Mouse (Mus musculus): ENCODE measurements around the gene Det1. TPM values are rescaled to one million over a fixed set of nuclear protein-coding genes. Genes with fewer than 3 reads are reported as not detected.
A peak's percentile ranks its signal among the peaks of the same experiment; 100 is the strongest.

Det1 gene
- polyA plus RNA-seq, 1 experiment from 2014 or later, result 22.2 TPM

DNA sequence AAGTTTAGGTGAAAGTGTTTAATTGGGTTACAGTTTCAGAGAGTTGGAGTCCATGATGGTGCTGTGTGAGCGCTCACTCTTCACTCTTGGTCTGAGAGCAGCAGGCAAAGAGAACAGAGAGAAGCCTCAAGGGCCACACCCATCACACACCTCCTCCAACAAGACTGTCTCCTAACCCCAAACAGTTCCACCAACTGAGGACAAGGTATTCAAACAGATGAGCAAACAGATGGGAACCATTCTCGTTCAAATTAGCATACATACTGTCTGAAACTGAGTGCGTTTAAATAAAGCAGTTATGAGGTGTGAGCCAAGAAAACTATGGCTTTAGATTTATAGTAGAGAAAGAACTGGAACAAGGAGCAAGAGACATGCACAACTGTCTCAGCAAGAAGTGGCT is 50.4 kb downstream of the Det1 start:
- WGBS, result 90% methylated on average over 3 of the region's 3 CpGs
- ATAC-seq (ENCODE audit: low FRiP score, low read depth), result no peak
- no peak overlapping the region for H3K9ac ChIP-seq

DNA sequence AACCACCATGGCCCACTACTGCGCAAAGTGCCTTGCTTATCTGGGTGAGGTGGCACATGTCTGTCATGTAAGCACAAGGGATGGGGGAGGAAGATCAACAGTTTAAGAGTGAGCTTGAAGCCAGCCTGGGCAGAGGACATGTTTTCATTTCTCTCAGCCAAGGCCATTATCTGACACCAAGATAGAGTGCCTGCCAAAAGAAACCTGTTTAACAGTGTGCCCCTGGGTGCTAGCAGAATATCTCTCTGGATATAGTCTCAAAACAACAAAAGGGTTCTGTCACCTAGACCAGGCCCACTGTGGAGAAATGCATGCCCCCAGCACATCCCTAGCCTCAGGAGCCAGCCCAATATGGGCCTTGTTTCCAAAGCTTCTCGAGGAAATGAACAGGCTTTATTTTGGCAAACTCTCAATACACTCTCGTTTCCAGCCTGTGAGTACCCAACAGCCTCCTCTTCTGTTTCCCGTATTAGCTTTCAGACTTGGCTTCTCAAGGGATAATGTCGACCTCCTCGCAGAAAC is 52.4 kb downstream of the Det1 start:
- Histone ChIP-seq H3K4me1 (0 out of 2 replicates have a peak, but pooled peaks cover 2% of the 10 kb centered on the region), H3K4me3 (no peak overlapping the region), H3K9ac (no peak overlapping the region), H3K27me3 (no peaks in the 10 kb centered on the region), H3K9me3 (no peaks in the 10 kb centered on the region), H3K4me2 (replicated peaks) (no peak overlapping the region), H3K36me3 (peaks cover 39% of the 10 kb centered on the region), H3K27ac (no peak overlapping the region)
- whole genome bisulfite sequencing, result 69% methylated on average over 6 of the region's 6 CpGs
- no peak for ATAC-seq (ENCODE audit: low FRiP score, low read depth)

More for the DNA sequence above, 50.4 kb downstream of the Det1 start:
- Histone ChIP-seq H3K27ac (no peak overlapping the region), H3K4me2 (replicated peaks) (no peak overlapping the region), H3K4me3 (no peak overlapping the region), H3K36me3 (peaks cover 20% of the 10 kb centered on the region), H3K4me1 (0 out of 2 replicates have a peak, but pooled peaks cover 2% of the 10 kb centered on the region), H3K27me3 (no peaks in the 10 kb centered on the region), H3K9me3 (no peaks in the 10 kb centered on the region)

DNA sequence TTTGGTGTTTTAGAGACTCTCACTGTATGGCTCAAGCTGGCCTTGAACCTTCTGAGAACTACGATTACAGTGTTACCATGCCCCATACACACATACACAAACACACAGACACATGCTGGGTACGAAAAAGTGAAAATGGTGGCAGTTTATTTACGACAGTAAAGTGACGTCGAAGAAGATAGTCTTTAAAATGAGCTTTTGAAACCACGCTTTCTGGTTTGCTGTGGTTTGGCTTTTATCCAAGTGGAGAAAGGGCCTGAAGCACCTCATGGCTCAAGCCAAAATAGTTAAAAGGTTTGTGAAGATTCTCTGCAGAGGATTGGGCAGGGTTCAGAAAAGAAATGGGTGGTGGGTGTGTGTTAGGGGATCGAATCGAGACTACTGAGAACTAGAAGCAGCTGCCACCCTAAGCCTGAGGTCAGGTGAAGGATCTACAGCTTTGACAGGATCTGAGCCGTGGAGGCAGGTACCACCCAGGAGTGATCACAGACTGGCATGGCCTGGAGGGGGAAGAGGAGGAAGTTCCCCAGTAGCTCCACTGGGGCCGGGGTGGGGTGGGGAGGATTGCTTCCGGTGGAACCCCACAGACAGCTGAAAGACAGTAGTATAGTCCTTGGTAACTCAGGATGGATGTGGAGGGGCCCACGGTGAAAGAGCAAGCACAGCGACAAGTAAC is 53.0 kb downstream of the Det1 start:
- Histone ChIP-seq H3K9ac (no peak overlapping the region; the same call in 1 of the 2 replicates), H3K4me3 (no peak overlapping the region), H3K4me1 (0 out of 2 replicates have a peak, but pooled peaks cover 2% of the 10 kb centered on the region), H3K27ac (no peak overlapping the region), H3K27me3 (no peaks in the 10 kb centered on the region), H3K36me3 (peaks cover 45% of the 10 kb centered on the region), H3K4me2 (replicated peaks) (no peak overlapping the region), H3K9me3 (no peaks in the 10 kb centered on the region)
- no peak for ATAC-seq (ENCODE audit: low FRiP score, low read depth)
- 81% methylated on average over 13 of the region's 13 CpGs for WGBS

DNA sequence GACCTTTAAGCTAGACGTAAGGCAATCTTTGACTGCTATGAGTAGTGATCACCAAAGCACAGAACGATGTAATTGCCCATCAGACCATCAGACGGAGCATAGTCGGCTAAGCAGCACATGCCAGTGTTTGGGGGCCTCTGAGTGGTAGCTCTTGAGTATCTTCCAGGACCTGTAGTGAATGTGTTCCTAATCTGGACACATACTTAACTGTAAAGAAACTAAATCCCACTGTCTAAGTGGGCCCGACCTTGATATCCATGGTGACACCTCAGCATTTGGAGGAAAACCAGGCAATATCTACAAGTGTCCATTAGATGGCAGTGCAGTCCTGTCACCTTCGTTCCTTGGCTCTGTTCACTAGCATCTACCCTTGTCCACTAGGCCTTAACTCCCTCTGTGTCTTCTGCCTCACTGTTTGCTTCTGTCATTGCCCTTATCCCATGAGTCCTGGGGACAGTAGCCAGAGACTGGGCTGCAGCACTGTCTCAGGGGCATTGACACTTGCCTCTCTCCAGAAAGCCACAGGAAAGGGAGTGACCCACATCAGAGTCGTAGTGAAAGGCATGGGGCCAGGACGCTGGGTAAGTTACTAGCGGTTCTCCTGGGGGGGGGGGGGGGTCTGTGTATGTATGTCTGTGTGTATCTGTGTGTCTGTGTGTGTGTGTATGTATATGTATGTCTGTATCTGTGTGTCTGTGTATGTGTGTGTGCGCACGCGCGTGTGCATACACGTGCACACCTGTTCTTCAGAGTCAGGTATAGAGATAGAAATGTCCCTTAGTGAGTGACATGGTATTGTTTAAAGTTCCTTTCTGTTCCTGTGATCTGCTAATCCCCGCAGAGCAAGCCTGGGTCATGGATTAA is 55.5 kb downstream of the Det1 start:
- peak; percentile 58; the same call in 1 of the 2 replicates for ATAC-seq (ENCODE audit: low FRiP score, low read depth)
- H3K36me3 ChIP-seq, result peaks cover 65% of the 10 kb centered on the region
- 87% methylated on average over 15 of the region's 15 CpGs for WGBS

DNA sequence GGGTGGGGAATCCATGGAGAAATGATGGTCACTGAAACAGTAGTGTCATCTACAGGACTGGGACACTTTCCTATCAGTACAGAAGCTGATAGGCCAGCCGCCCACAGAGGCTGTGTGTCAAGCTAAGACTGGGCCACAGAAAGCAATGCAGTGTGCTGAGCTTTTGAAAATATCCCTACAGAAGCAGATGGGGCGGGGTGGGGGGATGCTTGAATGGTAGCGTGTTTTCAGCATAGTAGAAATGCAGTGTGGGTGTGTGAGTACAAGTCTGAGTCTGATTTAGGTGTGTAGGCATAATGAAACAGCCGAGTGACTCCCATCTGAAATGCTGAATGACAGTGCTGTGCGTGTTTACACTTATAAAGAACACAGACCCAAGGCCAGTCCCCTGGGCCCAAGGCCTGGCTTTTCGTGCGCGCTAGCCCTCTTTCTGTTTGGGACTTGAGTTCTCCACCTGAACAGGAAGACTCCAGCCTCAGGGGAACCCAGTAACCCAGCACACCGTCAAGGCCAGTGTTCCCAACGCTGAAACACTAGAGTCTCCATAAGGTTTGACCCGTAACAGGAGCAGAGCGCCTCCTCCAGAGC is 59.2 kb downstream of the Det1 start:
- ATAC-seq (ENCODE audit: low FRiP score, low read depth), result no peak
- Histone ChIP-seq H3K4me3 (no peak overlapping the region), H3K4me2 (replicated peaks) (no peak overlapping the region), H3K36me3 (peaks cover 72% of the 10 kb centered on the region), H3K9me3 (no peaks in the 10 kb centered on the region), H3K4me1 (peaks cover 8% of the 10 kb centered on the region), H3K9ac (no peak overlapping the region), H3K27me3 (no peaks in the 10 kb centered on the region), H3K27ac (no peak overlapping the region)
- WGBS, result 91% methylated on average over 12 of the region's 12 CpGs

More for the DNA sequence above, 55.5 kb downstream of the Det1 start:
- Histone ChIP-seq H3K27ac (no peak overlapping the region), H3K9me3 (no peaks in the 10 kb centered on the region), H3K9ac (no peak overlapping the region), H3K27me3 (no peaks in the 10 kb centered on the region), H3K4me3 (no peak overlapping the region), H3K4me2 (replicated peaks) (no peak overlapping the region), H3K4me1 (0 out of 2 replicates have a peak, but pooled peaks cover 2% of the 10 kb centered on the region)

DNA sequence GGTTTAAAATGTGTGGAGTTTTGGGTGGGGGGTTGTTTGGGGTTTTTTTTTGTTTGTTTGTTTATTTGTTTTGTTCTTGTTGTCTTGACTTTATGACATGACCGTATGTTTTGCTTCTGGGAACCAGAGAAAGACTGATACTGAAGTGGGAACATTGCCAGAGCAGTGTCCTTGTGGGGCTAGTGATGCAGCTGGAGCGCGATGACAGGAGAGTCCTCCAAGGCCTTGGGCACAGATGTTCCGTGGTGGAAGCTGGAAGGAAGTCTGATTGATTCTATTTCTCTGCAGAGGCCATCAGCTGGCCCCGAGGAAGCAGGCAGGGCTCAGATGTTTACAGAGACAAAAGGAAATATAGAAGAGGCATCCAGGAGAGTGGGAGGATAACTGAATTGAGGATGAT is 61.2 kb downstream of the Det1 start:
- ATAC-seq (ENCODE audit: low FRiP score, low read depth), result no peak
- Histone ChIP-seq H3K4me2 (replicated peaks) (no peak overlapping the region), H3K36me3 (peaks cover 53% of the 10 kb centered on the region), H3K4me3 (no peak overlapping the region), H3K27me3 (no peaks in the 10 kb centered on the region), H3K4me1 (peaks cover 16% of the 10 kb centered on the region), H3K9me3 (no peaks in the 10 kb centered on the region), H3K9ac (no peak overlapping the region), H3K27ac (no peak overlapping the region)
- WGBS, result 82% methylated on average over 5 of the region's 5 CpGs

DNA sequence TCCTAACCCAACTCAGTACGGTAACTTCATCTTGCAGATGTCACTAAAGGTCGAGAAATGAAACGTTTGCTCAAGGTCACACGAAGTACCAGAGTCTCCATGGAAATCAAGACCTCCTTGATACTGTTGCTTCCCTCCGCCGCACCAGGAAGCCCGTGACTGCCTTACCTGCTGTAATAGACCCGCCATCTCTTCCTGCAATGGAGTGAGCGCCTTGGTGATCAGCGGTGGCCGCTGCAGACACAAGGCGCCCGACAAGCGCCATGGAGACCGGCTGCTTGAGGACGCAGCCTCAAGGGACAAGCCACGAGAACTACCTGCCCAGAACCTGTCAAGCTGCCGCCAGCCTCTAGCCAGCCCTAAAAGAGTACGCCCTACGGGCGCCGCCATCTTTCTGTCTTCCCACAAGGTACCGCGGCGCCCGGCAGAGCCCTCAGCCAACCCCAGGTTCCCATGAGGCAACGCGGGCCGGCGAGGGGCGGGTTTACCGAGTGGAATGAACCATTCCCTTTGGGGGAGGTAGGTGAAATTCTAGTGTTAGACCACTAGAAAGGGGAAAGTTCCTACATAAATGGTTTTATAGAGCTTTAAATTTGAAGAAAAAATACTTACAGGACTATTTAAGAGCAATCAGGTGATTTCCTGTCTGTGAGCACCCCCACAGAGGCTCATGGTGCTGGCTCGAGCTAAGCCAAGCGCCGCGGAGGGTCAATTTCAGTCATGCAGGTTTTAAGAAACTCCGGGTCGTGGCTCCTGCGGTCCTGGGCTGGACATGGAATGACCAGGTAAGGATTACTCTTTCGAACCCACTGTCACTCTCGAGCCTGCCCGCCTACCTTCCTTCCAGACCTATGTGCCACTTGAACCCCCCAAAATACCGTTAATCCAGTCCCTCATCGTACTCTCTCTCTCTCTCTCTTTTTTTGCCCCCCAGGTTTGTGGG is 64.2 kb downstream of the Det1 start, which contains the start of the genes Mrps11 and Mrpl46:
TSS of gene Mrps11 (plus strand) at position 481 of the 943 bp plus-strand sequence.
TSS of gene Mrpl46 (minus strand) at position 893 of the 943 bp plus-strand sequence.
- H3K4me3 ChIP-seq, result peak within 1 kb of the TSS; percentile 88
- H3K4me1 ChIP-seq, result peaks cover 16% of the 10 kb centered on the region
- no peak within 1 kb of the TSS for H3K27ac ChIP-seq
- WGBS, result under 1% methylated on average over 44 of the region's 44 CpGs
- H3K9me3 ChIP-seq, result no peaks in the 10 kb centered on the region
- H3K9ac ChIP-seq, result peak within 1 kb of the TSS; percentile 85
- peak; percentile 97 for ATAC-seq (ENCODE audit: low FRiP score, low read depth)
- H3K27me3 ChIP-seq, result no peaks in the 10 kb centered on the region
- H3K4me2 ChIP-seq (replicated peaks), result peak within 1 kb of the TSS; percentile 89
- H3K36me3 ChIP-seq, result peaks cover 50% of the 10 kb centered on the region

DNA sequence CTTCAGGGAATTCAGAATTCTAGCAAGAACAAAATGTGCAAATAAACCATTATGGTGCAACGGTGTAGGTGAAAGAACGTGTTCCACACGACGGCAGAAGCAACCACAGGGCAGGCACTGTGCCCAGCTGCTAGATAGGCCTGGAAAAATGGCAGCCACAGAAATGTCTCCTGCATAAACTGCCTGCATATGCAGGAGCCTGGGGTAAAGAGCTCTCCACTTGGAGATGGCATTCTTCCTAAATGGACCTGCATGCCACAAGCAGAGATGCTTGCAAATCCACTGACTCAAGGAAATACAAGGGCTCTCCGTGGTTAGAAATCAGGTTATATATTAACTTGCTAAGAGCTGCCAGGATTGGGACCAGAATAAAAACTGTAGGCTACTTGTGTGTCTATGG is 68.3 kb downstream of the Det1 start:
- H3K9me3 ChIP-seq, result no peaks in the 10 kb centered on the region
- H3K36me3 ChIP-seq, result peaks cover 63% of the 10 kb centered on the region
- ATAC-seq (ENCODE audit: low FRiP score, low read depth), result no peak
- H3K27ac ChIP-seq, result no peak overlapping the region
- 96% methylated on average over 5 of the region's 5 CpGs for WGBS
- H3K4me1 ChIP-seq, result peaks cover 10% of the 10 kb centered on the region
- no peak overlapping the region for H3K4me3 ChIP-seq
- H3K27me3 ChIP-seq, result no peaks in the 10 kb centered on the region
- H3K9ac ChIP-seq, result no peak overlapping the region
- no peak overlapping the region for H3K4me2 ChIP-seq (replicated peaks)

Small RNAs within 50 kb of the gene (microRNA-seq; reads per million reads assigned to microRNA genes)
- gene Mir7-2, result 3.1 reads per million, percentile 13 among the genes with 10 or more reads in this experiment

Other genes starting within 250 kb of the Det1 start
- 2.2 and 2.3 TPM in 2 replicates for gene Ntrk3, start 109.3 kb downstream of the Det1 start, polyA plus RNA-seq (2015; fragmentation: Nextera tagmentation; extraction: Ambion mirVana)
- 81.8 and 84.7 TPM in 2 replicates for gene Mrps11, start 64.1 kb downstream of the Det1 start, polyA plus RNA-seq (2015; fragmentation: Nextera tagmentation; extraction: Ambion mirVana)
- 58.7 and 61.2 TPM in 2 replicates for gene Mrpl46, start 63.7 kb downstream of the Det1 start, polyA plus RNA-seq (2015; fragmentation: Nextera tagmentation; extraction: Ambion mirVana)
- gene Aen, start 48.6 kb upstream of the Det1 start, polyA plus RNA-seq (2015; fragmentation: Nextera tagmentation; extraction: Ambion mirVana), result 41.0 and 42.0 TPM in 2 replicates
- 0.57 and 0.94 TPM in 2 replicates for gene Isg20, start 66.2 kb upstream of the Det1 start, polyA plus RNA-seq (2015; fragmentation: Nextera tagmentation; extraction: Ambion mirVana)
- 35.1 and 41.5 TPM in 2 replicates for gene Acan, start 206.2 kb upstream of the Det1 start, polyA plus RNA-seq (2015; fragmentation: Nextera tagmentation; extraction: Ambion mirVana)